Mouse (Mus musculus): ENCODE measurements around the gene Fubp1. TPM values are rescaled to one million over a fixed set of nuclear protein-coding genes. Genes with fewer than 3 reads are reported as not detected.

Fubp1 gene
- polyA plus RNA-seq, 1 experiment, result 53.4 TPM

- no peak for TF ChIP-seq CEBPB (IDR thresholded peaks at IDR 0.05; ENCODE audit: low read depth)
- no peak for TF ChIP-seq USF1 (IDR thresholded peaks at IDR 0.05; ENCODE audit: low read depth)
- TF ChIP-seq FOSL1 (IDR thresholded peaks at IDR 0.05; ENCODE audit: insufficient read depth, low read length, poor library complexity, severe bottlenecking), result no peak
- TF ChIP-seq MAX (IDR thresholded peaks at IDR 0.05), result no peak
- TF ChIP-seq CTCF (IDR thresholded peaks at IDR 0.05; ENCODE audit: control insufficient read depth, insufficient read depth, insufficient read length), result no peak
- Histone ChIP-seq H3K79me3 (ENCODE audit: low read depth) (peaks cover 49% of the 10 kb centered on the region), H3ac (ENCODE audit: control insufficient read depth, insufficient read length, low read depth) (no peak overlapping the region), H3K4me3 (ENCODE audit: insufficient read depth, poor library complexity, severe bottlenecking) (no peak overlapping the region), H3K79me2 (ENCODE audit: control insufficient read depth, insufficient read depth) (peaks cover 91% of the 10 kb centered on the region), H3K27me3 (ENCODE audit: control insufficient read depth, insufficient read depth, insufficient read length) (no peaks in the 10 kb centered on the region), H3K36me3 (ENCODE audit: control insufficient read depth, insufficient read depth) (peaks cover 100% of the 10 kb centered on the region)
Measured at GRCm38 (mm10) chr3:152225906-152226305, 15.7 kb downstream of the Fubp1 start.

- H3K79me3 ChIP-seq (ENCODE audit: low read depth), result peaks cover 53% of the 10 kb centered on the region
- no peaks in the 10 kb centered on the region for H3K27me3 ChIP-seq (ENCODE audit: control insufficient read depth, insufficient read depth, insufficient read length)
- no peak for TF ChIP-seq CTCF (IDR thresholded peaks at IDR 0.05; ENCODE audit: control insufficient read depth, insufficient read depth, insufficient read length)
- no peak for TF ChIP-seq MAX (IDR thresholded peaks at IDR 0.05)
- TF ChIP-seq MYOG (IDR thresholded peaks at IDR 0.05; ENCODE audit: control insufficient read depth, extremely low read depth, insufficient read length), result no peak
- no peak for TF ChIP-seq USF1 (IDR thresholded peaks at IDR 0.05; ENCODE audit: low read depth)
- TF ChIP-seq FOSL1 (IDR thresholded peaks at IDR 0.05; ENCODE audit: insufficient read depth, low read length, poor library complexity, severe bottlenecking), result no peak
- no peak for TF ChIP-seq CEBPB (IDR thresholded peaks at IDR 0.05; ENCODE audit: low read depth)
- TF ChIP-seq MYOD1 (IDR thresholded peaks at IDR 0.05; ENCODE audit: control insufficient read depth, insufficient read length, low read depth), result no peak
- H3K36me3 ChIP-seq (ENCODE audit: control insufficient read depth, insufficient read depth), result peaks cover 100% of the 10 kb centered on the region
- H3K79me2 ChIP-seq (ENCODE audit: control insufficient read depth, insufficient read depth), result peaks cover 75% of the 10 kb centered on the region
- no peak overlapping the region for H3ac ChIP-seq (ENCODE audit: control insufficient read depth, insufficient read length, low read depth)
- no peak overlapping the region for H3K4me3 ChIP-seq (ENCODE audit: insufficient read depth, poor library complexity, severe bottlenecking)
Measured at GRCm38 (mm10) chr3:152228843-152229242, 18.6 kb downstream of the Fubp1 start.

- Histone ChIP-seq H3K4me3 (ENCODE audit: insufficient read depth, poor library complexity, severe bottlenecking) (no peak overlapping the region), H3K27me3 (ENCODE audit: control insufficient read depth, insufficient read depth, insufficient read length) (no peaks in the 10 kb centered on the region), H3ac (ENCODE audit: control insufficient read depth, insufficient read length, low read depth) (no peak overlapping the region), H3K79me3 (ENCODE audit: low read depth) (peaks cover 52% of the 10 kb centered on the region), H3K36me3 (ENCODE audit: control insufficient read depth, insufficient read depth) (peaks cover 100% of the 10 kb centered on the region), H3K79me2 (ENCODE audit: control insufficient read depth, insufficient read depth) (peaks cover 75% of the 10 kb centered on the region)
- TF ChIP-seq MYOG (IDR thresholded peaks at IDR 0.05; ENCODE audit: control insufficient read depth, extremely low read depth, insufficient read length) (no peak), CEBPB (IDR thresholded peaks at IDR 0.05; ENCODE audit: low read depth) (no peak), MYOD1 (IDR thresholded peaks at IDR 0.05; ENCODE audit: control insufficient read depth, insufficient read length, low read depth) (no peak), USF1 (IDR thresholded peaks at IDR 0.05; ENCODE audit: low read depth) (no peak), FOSL1 (IDR thresholded peaks at IDR 0.05; ENCODE audit: insufficient read depth, low read length, poor library complexity, severe bottlenecking) (no peak), MAX (IDR thresholded peaks at IDR 0.05) (no peak), CTCF (IDR thresholded peaks at IDR 0.05; ENCODE audit: control insufficient read depth, insufficient read depth, insufficient read length) (no peak)
Measured at GRCm38 (mm10) chr3:152229271-152229670, 19.0 kb downstream of the Fubp1 start.

- Histone ChIP-seq H3K79me3 (ENCODE audit: low read depth) (peaks cover 45% of the 10 kb centered on the region), H3K4me3 (ENCODE audit: insufficient read depth, poor library complexity, severe bottlenecking) (no peak overlapping the region), H3K79me2 (ENCODE audit: control insufficient read depth, insufficient read depth) (peaks cover 54% of the 10 kb centered on the region), H3K36me3 (ENCODE audit: control insufficient read depth, insufficient read depth) (peaks cover 100% of the 10 kb centered on the region), H3K27me3 (ENCODE audit: control insufficient read depth, insufficient read depth, insufficient read length) (no peaks in the 10 kb centered on the region), H3ac (ENCODE audit: control insufficient read depth, insufficient read length, low read depth) (no peak overlapping the region)
- TF ChIP-seq MYOD1 (IDR thresholded peaks at IDR 0.05; ENCODE audit: control insufficient read depth, insufficient read length, low read depth) (no peak), MYOG (IDR thresholded peaks at IDR 0.05; ENCODE audit: control insufficient read depth, extremely low read depth, insufficient read length) (no peak), CEBPB (IDR thresholded peaks at IDR 0.05; ENCODE audit: low read depth) (no peak), MAX (IDR thresholded peaks at IDR 0.05) (no peak), USF1 (IDR thresholded peaks at IDR 0.05; ENCODE audit: low read depth) (no peak), CTCF (IDR thresholded peaks at IDR 0.05; ENCODE audit: control insufficient read depth, insufficient read depth, insufficient read length) (no peak), FOSL1 (IDR thresholded peaks at IDR 0.05; ENCODE audit: insufficient read depth, low read length, poor library complexity, severe bottlenecking) (no peak)
Measured at GRCm38 (mm10) chr3:152231333-152232100, 21.3 kb downstream of the Fubp1 start.

GRCm38 (mm10) chr3:152235238-152235637 is 25.0 kb downstream of the Fubp1 start:
- Histone ChIP-seq H3K27me3 (ENCODE audit: control insufficient read depth, insufficient read depth, insufficient read length) (no peaks in the 10 kb centered on the region), H3K79me3 (ENCODE audit: low read depth) (peaks cover 21% of the 10 kb centered on the region), H3ac (ENCODE audit: control insufficient read depth, insufficient read length, low read depth) (no peak overlapping the region), H3K36me3 (ENCODE audit: control insufficient read depth, insufficient read depth) (peaks cover 98% of the 10 kb centered on the region), H3K79me2 (ENCODE audit: control insufficient read depth, insufficient read depth) (peaks cover 17% of the 10 kb centered on the region), H3K4me3 (ENCODE audit: insufficient read depth, poor library complexity, severe bottlenecking) (no peak overlapping the region)
- TF ChIP-seq CTCF (IDR thresholded peaks at IDR 0.05; ENCODE audit: control insufficient read depth, insufficient read depth, insufficient read length), result no peak
- no peak for TF ChIP-seq MYOD1 (IDR thresholded peaks at IDR 0.05; ENCODE audit: control insufficient read depth, insufficient read length, low read depth)
- no peak for TF ChIP-seq FOSL1 (IDR thresholded peaks at IDR 0.05; ENCODE audit: insufficient read depth, low read length, poor library complexity, severe bottlenecking)
- no peak for TF ChIP-seq CEBPB (IDR thresholded peaks at IDR 0.05; ENCODE audit: low read depth)
- no peak for TF ChIP-seq USF1 (IDR thresholded peaks at IDR 0.05; ENCODE audit: low read depth)
- TF ChIP-seq MAX (IDR thresholded peaks at IDR 0.05), result no peak

All from C2C12 (cell line).